Mouse (Mus musculus): Measurements from ENCODE around the gene Pde4b. TPM values are rescaled to one million over a fixed set of nuclear protein-coding genes. Genes with fewer than 3 reads are reported as not detected.

Pde4b gene
- total and polyA plus RNA-seq, 2 experiments from 2014 or later = 49.7 to 76.2 TPM

- Histone ChIP-seq H3K9ac (no peak overlapping the region), H3K4me3 (ENCODE audit: low read depth, low read length) (no peak overlapping the region), H3K27me3 (ENCODE audit: insufficient read depth, low read length) (no peaks in the 10 kb centered on the region), H3K4me2 (ENCODE audit: low read depth) (no peak overlapping the region), H3K9me3 (ENCODE audit: low read length) (no peaks in the 10 kb centered on the region), H3K36me3 (ENCODE audit: insufficient read depth) (no peaks in the 10 kb centered on the region), H3K4me1 (ENCODE audit: insufficient read depth) (no peaks in the 10 kb centered on the region; the same call in 1 of the 2 replicates), H3K27ac (ENCODE audit: low read depth, low read length) (no peak overlapping the region)
- WGBS = 63% methylated on average over 3 of the region's 3 CpGs
- ATAC-seq = no peak
- no peak for DNase-seq
- TF ChIP-seq CTCF (IDR thresholded peaks at IDR 0.05; ENCODE audit: low read depth) = no peak
Measured at GRCm38 (mm10) chr4:102456426-102456825, 369.1 kb downstream of the Pde4b start.

- no peak overlapping the region for H3K4me3 ChIP-seq (ENCODE audit: low read depth, low read length)
- WGBS = 66% methylated on average over 5 of the region's 5 CpGs
- ATAC-seq (no peak), DNase-seq (no peak)
- H3K27ac ChIP-seq (ENCODE audit: low read depth, low read length) = no peak overlapping the region
- no peak for TF ChIP-seq CTCF (IDR thresholded peaks at IDR 0.05; ENCODE audit: low read depth)
- H3K9me3 ChIP-seq (ENCODE audit: low read length) = no peaks in the 10 kb centered on the region
- H3K4me2 ChIP-seq (ENCODE audit: low read depth) = no peak overlapping the region
- H3K9ac ChIP-seq = no peak overlapping the region
- no peaks in the 10 kb centered on the region for H3K27me3 ChIP-seq (ENCODE audit: insufficient read depth, low read length)
- no peaks in the 10 kb centered on the region for H3K36me3 ChIP-seq (ENCODE audit: insufficient read depth)
- no peaks in the 10 kb centered on the region for H3K4me1 ChIP-seq (ENCODE audit: insufficient read depth)
Measured at GRCm38 (mm10) chr4:102459216-102459999, 372.1 kb downstream of the Pde4b start.

- Histone ChIP-seq H3K4me1 (ENCODE audit: insufficient read depth) (no peaks in the 10 kb centered on the region), H3K9ac (no peak overlapping the region), H3K4me3 (ENCODE audit: low read depth, low read length) (no peak overlapping the region), H3K36me3 (ENCODE audit: insufficient read depth) (no peaks in the 10 kb centered on the region), H3K27me3 (ENCODE audit: insufficient read depth, low read length) (no peaks in the 10 kb centered on the region), H3K4me2 (ENCODE audit: low read depth) (no peak overlapping the region), H3K27ac (ENCODE audit: low read depth, low read length) (no peak overlapping the region), H3K9me3 (ENCODE audit: low read length) (no peaks in the 10 kb centered on the region)
- DNase-seq (no peak), ATAC-seq (no peak)
- TF ChIP-seq CTCF (IDR thresholded peaks at IDR 0.05; ENCODE audit: low read depth) = no peak
- 34% methylated on average over 3 of the region's 3 CpGs for WGBS
Measured at GRCm38 (mm10) chr4:102478104-102478503, 390.8 kb downstream of the Pde4b start.

GRCm38 (mm10) chr4:102478860-102479259, 391.5 kb downstream of the Pde4b start:
- Histone ChIP-seq H3K9me3 (ENCODE audit: low read length) (no peaks in the 10 kb centered on the region), H3K27me3 (ENCODE audit: insufficient read depth, low read length) (no peaks in the 10 kb centered on the region), H3K36me3 (ENCODE audit: insufficient read depth) (no peaks in the 10 kb centered on the region), H3K27ac (ENCODE audit: low read depth, low read length) (no peak overlapping the region), H3K4me2 (ENCODE audit: low read depth) (no peak overlapping the region), H3K9ac (no peak overlapping the region), H3K4me1 (ENCODE audit: insufficient read depth) (no peaks in the 10 kb centered on the region), H3K4me3 (ENCODE audit: low read depth, low read length) (no peak overlapping the region)
- no peak for DNase-seq
- WGBS = 84% methylated on average over 7 of the region's 7 CpGs
- no peak for ATAC-seq
- no peak for TF ChIP-seq CTCF (IDR thresholded peaks at IDR 0.05; ENCODE audit: low read depth)

GRCm38 (mm10) chr4:102480830-102481484, 393.6 kb downstream of the Pde4b start:
- no peaks in the 10 kb centered on the region for H3K27me3 ChIP-seq (ENCODE audit: insufficient read depth, low read length)
- peak; percentile 86 for TF ChIP-seq CTCF (IDR thresholded peaks at IDR 0.05; ENCODE audit: low read depth)
- no peak overlapping the region for H3K4me2 ChIP-seq (ENCODE audit: low read depth)
- H3K27ac ChIP-seq (ENCODE audit: low read depth, low read length) = no peak overlapping the region
- H3K9me3 ChIP-seq (ENCODE audit: low read length) = no peaks in the 10 kb centered on the region
- H3K36me3 ChIP-seq (ENCODE audit: insufficient read depth) = no peaks in the 10 kb centered on the region
- DNase-seq (peak; percentile 77), ATAC-seq (peak; percentile 74)
- no peak overlapping the region for H3K4me3 ChIP-seq (ENCODE audit: low read depth, low read length)
- WGBS = 56% methylated on average over 6 of the region's 6 CpGs
- H3K9ac ChIP-seq = no peak overlapping the region
- H3K4me1 ChIP-seq (ENCODE audit: insufficient read depth) = no peaks in the 10 kb centered on the region

- no peak; the same call in 1 of the 2 replicates for ATAC-seq
- no peak for DNase-seq
- TF ChIP-seq CTCF (IDR thresholded peaks at IDR 0.05; ENCODE audit: low read depth) = no peak
- no peak overlapping the region for H3K27ac ChIP-seq (ENCODE audit: low read depth, low read length)
- H3K4me3 ChIP-seq (ENCODE audit: low read depth, low read length) = no peak overlapping the region
- H3K27me3 ChIP-seq (ENCODE audit: insufficient read depth, low read length) = no peaks in the 10 kb centered on the region
- no peaks in the 10 kb centered on the region for H3K36me3 ChIP-seq (ENCODE audit: insufficient read depth)
- 44% methylated on average over 7 of the region's 7 CpGs for WGBS
- no peak overlapping the region for H3K4me2 ChIP-seq (ENCODE audit: low read depth)
- no peak overlapping the region for H3K9ac ChIP-seq
- H3K4me1 ChIP-seq (ENCODE audit: insufficient read depth) = peaks cover 2% of the 10 kb centered on the region; the same call in 1 of the 2 replicates
- H3K9me3 ChIP-seq (ENCODE audit: low read length) = no peaks in the 10 kb centered on the region
Measured at GRCm38 (mm10) chr4:102483354-102484018, 396.1 kb downstream of the Pde4b start.

GRCm38 (mm10) chr4:102484738-102485137, 397.4 kb downstream of the Pde4b start:
- H3K9me3 ChIP-seq (ENCODE audit: low read length) = no peaks in the 10 kb centered on the region
- no peaks in the 10 kb centered on the region for H3K27me3 ChIP-seq (ENCODE audit: insufficient read depth, low read length)
- TF ChIP-seq CTCF (IDR thresholded peaks at IDR 0.05; ENCODE audit: low read depth) = peak; percentile 39
- H3K4me3 ChIP-seq (ENCODE audit: low read depth, low read length) = no peak overlapping the region
- H3K4me2 ChIP-seq (ENCODE audit: low read depth) = no peak overlapping the region
- WGBS = 54% methylated on average over 2 of the region's 2 CpGs
- H3K9ac ChIP-seq = no peak overlapping the region
- H3K27ac ChIP-seq (ENCODE audit: low read depth, low read length) = no peak overlapping the region
- DNase-seq (no peak), ATAC-seq (no peak)
- H3K36me3 ChIP-seq (ENCODE audit: insufficient read depth) = no peaks in the 10 kb centered on the region
- peaks cover 2% of the 10 kb centered on the region; the same call in 1 of the 2 replicates for H3K4me1 ChIP-seq (ENCODE audit: insufficient read depth)
